Mouse (Mus musculus): ENCODE measurements around the gene Pcdh10. TPM values are rescaled to one million over a fixed set of nuclear protein-coding genes. Genes with fewer than 3 reads are reported as not detected.

Gene Pcdh10
- total RNA-seq, 1 experiment from 2014 or later = not detected

DNA sequence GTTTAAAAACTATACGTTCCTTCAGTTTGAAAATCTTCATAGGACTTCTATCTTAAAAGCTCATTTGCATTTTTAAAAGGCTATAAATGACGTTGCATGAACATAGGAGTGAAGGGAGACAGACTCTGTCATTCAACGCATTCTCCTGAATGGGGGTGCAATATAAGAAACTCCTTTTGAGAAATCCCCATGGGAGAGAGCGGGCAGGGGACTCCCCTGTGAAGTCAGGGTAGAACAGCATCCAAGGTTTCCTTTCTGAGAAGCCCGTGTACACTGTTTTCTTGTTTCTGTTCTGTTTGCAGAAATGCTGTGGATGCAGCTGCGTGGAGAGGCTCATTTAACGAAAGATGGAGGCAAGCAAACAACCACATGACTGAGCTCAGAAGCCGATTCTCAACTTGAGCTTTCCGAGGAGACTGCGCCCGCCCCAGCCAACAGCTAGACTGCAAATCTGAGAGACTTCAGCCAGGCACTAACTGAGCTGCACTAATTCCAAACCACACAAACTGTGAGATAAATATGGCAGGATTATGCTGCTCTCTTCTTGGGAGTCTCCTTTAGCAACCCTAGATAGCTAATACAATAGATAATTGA lies 54.1 kb downstream of the Pcdh10 start:
- no peak for ATAC-seq (replicated peaks; ENCODE audit: insufficient number of reproducible peaks, low FRiP score, low TSS enrichment, poor library complexity, severe bottlenecking)
